Mouse (Mus musculus) cerebellum, postnatal 10 days (tissue): ENCODE measurements around the gene Tbrg1.

Experiments
- DNase-seq, 2 experiments: peaks; one replicate each; pipeline ENCODE4 v3.0.0; 2021; ENCODE audit warnings: mixed read lengths in 2 of 2

The Tbrg1 gene

GRCm38 (mm10) chr9:37628581-37628980 lies 28.5 kb downstream of the Tbrg1 start:
- no peak for DNase-seq

GRCm38 (mm10) chr9:37627263-37627662 lies 29.8 kb downstream of the Tbrg1 start:
- DNase-seq, result no peak

- DNase-seq, result peak; percentile 28 to 36
Measured at GRCm38 (mm10) chr9:37626103-37626567, 31.0 kb downstream of the Tbrg1 start.

- DNase-seq, result peak; percentile 71 to 75
Measured at GRCm38 (mm10) chr9:37625641-37626040, 31.5 kb downstream of the Tbrg1 start.

- DNase-seq, result no peak
Measured at GRCm38 (mm10) chr9:37625129-37625528, 32.0 kb downstream of the Tbrg1 start.

GRCm38 (mm10) chr9:37624502-37624901 lies 32.6 kb downstream of the Tbrg1 start:
- no peak for DNase-seq

- no peak for DNase-seq
Measured at GRCm38 (mm10) chr9:37623981-37624380, 33.1 kb downstream of the Tbrg1 start.

GRCm38 (mm10) chr9:37621290-37621689 lies 35.8 kb downstream of the Tbrg1 start:
- DNase-seq, result peak; percentile 59 to 66

- DNase-seq, result peak; percentile 60 to 80
Measured at GRCm38 (mm10) chr9:37616770-37617169, 40.3 kb downstream of the Tbrg1 start.

- DNase-seq, result no peak
Measured at GRCm38 (mm10) chr9:37615220-37615619, 41.9 kb downstream of the Tbrg1 start.

- no peak for DNase-seq
Measured at GRCm38 (mm10) chr9:37614316-37614715, 42.8 kb downstream of the Tbrg1 start.

- no peak for DNase-seq
Measured at GRCm38 (mm10) chr9:37613911-37614280, 43.2 kb downstream of the Tbrg1 start.

GRCm38 (mm10) chr9:37613182-37613910 lies 43.8 kb downstream of the Tbrg1 start, which contains the start of gene Spa17:
Gene Spa17 (minus strand): TSS chr9:37613722.
- peak; percentile 94 to 96 for DNase-seq

GRCm38 (mm10) chr9:37609558-37609957 lies 47.6 kb downstream of the Tbrg1 start:
- DNase-seq, result no peak

- DNase-seq, result no peak
Measured at GRCm38 (mm10) chr9:37605089-37605488, 52.0 kb downstream of the Tbrg1 start.

- DNase-seq, result no peak
Measured at GRCm38 (mm10) chr9:37600538-37601205, 56.4 kb downstream of the Tbrg1 start.
